Mouse (Mus musculus) layer of hippocampus, postnatal 10 days (tissue): Measurements from ENCODE around the gene Sat2. TPM values are rescaled to one million over a fixed set of nuclear protein-coding genes. Genes with fewer than 3 reads are reported as not detected.

Experiments used
- DNase-seq, 2 experiments: peaks; one replicate each; pipeline ENCODE4 v3.0.0; 2021; ENCODE audit warnings: low spot score in 2 of 2
- long read RNA-seq: library from polyadenylated mRNA; stranded (forward); transcript quantifications from one replicate; pipeline ENCODE4 v2.0.0, GENCODE M21; 2023
- total RNA-seq, 2 experiments: library from RNA; stranded (reverse); gene quantifications; 2 replicates each; pipeline ENCODE4 v1.2.3; 2021

Gene Sat2
- total RNA-seq, result 10 to 100 TPM; 15.0 to 17.1 TPM
- long read RNA-seq, transcript Sat2-203 (4 exons, 1,016 nt), result major isoform, 5 of 26 reads
- long read RNA-seq, transcript Sat2-202 (6 exons, 968 nt), result major isoform, 5 of 26 reads
- long read RNA-seq, partial matches to known transcripts, result 11 of 26 reads
- long read RNA-seq, other reads (novel, unspliced or antisense), result 5 of 26 reads

GRCm38 (mm10) chr11:69621571-69622268 lies at the start of gene Sat2:
TSS of gene Sat2 (plus strand) at chr11:69622024.
- peak; percentile 65 to 69 for DNase-seq

DNA sequence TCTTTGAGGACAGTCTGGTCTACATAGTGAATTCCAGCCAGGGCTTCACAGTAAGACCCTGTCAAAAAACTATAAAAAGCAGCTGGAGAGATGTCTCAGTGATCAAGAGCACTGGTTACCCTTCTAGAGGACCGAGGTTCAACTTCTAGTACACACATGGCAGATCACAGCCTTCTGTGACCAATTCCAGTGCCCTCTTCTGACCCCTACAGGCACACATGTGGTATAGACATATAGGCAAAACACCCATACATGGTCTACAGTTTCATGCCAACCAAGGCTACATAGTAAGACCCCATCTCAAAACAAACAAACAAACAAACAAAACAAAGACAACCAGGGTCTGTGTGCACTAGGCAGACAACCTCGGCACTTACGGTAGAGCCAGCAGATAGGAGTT lies 46.6 kb upstream of the Sat2 start:
- no peak for DNase-seq

DNA sequence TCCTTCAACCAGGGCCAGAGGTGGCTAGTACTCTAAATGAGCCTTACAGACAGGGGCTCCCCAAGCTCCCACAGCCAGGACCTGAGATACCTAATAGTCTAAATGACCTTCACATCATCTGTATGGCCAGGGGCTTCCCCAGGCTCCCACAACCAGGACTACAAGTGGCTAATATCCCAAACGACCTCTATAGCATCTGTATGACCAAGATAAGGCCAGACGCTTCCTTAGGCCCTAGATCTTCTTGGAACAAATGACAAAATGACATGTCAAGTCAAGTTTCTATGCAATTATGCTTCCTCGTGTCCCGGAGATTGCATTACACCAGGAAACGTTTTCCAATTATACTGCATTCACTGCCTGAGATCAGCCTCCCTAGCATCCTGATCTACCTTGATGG lies 45.5 kb upstream of the Sat2 start:
- DNase-seq, result no peak

GRCm38 (mm10) chr11:69578301-69578700 lies 43.5 kb upstream of the Sat2 start:
- no peak for DNase-seq

- peak; percentile 98 for DNase-seq
Measured at GRCm38 (mm10) chr11:69579128-69580017, 42.5 kb upstream of the Sat2 start.

- peak; percentile 78 to 87 for DNase-seq
Measured at GRCm38 (mm10) chr11:69580091-69580514, 41.7 kb upstream of the Sat2 start, which contains the start of the genes Wrap53 and Trp53. TSS of gene Wrap53 (minus strand) at chr11:69580255. TSS of gene Trp53 (plus strand) at chr11:69580359.

- peak in 1 of 2 experiments; percentile 32 for DNase-seq
Measured at GRCm38 (mm10) chr11:69580572-69581146, 41.2 kb upstream of the Sat2 start.

DNA sequence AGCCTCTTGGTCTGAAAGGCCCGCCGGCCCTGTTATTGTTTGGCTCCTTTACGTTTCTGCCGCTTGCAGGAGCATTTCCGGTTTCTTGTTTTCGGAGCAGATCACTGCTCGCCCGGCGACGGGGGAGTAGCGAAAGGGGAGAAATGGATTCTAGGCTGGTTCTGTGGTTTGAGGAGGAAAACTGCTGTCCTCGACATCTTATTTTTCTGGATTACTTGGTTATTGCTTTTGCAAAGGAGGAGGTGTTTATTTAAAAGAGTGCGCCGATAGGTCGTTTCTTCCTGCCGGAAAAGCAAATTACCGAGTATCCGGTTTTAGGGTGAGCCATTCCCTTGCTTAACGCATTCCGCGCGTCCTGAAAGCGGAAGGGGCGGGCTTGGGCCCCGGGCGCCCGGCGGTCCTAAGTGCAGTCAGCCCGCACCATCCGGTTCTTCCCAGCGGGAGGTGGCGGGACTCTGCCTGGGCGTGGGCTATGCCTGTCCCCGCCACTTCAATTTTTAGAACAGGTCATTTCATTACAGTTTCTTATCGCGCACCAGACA lies 40.6 kb upstream of the Sat2 start:
- DNase-seq, result peak; percentile 83 to 88

DNA sequence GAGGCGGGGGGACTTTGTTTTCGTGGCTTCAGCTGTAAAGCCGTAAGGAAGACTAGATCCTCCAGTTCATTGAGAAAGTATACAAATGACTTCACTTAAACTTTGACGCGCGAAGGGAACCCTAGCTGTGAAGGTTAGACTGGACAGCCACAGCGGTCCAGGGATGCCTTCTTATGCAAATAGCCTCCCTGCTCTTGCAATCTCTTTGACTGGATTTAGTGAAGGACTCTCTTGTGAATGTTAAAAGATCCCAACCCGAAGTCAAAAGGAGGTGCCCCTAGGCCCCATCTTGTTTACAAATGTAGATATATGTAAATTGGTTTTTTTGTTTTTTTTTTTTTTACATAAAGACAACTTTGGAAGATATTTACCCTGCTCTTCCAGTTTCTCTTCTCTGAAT lies 40.0 kb upstream of the Sat2 start:
- no peak for DNase-seq

GRCm38 (mm10) chr11:69582230-69582805 lies 39.5 kb upstream of the Sat2 start:
- no peak for DNase-seq

DNA sequence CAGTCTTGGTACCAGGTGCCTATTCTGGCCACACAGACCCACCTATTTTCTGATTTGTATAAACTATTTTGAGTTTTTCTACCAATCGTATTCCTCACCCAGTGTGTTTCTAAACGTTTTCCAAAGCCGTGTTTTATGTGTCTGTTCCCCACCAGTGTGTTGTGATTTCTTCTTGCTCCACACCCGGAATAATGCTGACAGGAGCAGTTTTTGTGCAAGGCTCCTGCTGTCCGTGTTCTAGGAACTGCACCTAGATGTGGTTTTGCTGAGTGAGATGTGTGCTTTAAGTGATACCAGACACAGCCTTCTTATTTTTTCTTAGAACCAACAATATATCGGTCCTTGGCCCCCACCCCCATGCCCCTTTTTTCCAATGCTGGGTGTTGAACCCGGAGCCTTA lies 37.8 kb upstream of the Sat2 start:
- DNase-seq, result no peak

- no peak for DNase-seq
Measured at GRCm38 (mm10) chr11:69584937-69585336, 36.9 kb upstream of the Sat2 start.

DNA sequence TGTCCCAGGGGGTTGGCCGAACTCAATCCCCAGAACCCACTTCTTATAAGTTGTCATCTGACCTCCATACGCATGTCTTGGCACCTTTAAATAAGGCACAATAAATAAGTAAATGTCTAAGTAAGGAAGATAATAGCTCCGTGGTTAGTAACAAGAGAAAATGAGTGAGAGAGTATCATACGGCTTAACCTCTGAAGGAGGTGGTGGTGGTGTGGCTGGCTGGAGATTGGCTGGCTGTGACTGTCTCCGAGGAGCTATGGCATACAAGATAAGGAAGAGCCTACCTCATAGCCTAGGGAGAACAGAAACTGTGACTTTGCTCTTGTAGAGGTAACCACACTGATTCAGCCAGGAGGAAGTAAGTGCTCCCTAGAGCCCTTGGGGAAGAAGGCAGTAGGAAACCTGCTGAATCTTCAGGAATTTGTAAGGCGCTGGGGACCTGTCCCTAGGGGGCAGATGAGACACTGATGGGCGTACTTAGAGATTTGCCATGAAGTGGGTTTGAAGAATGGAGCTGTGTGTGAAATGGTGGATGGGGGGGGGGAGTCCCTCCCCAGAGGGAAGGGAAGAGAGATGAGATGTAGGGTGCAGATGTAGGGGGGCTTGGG lies 36.0 kb upstream of the Sat2 start:
- DNase-seq, result no peak

- DNase-seq, result no peak
Measured at GRCm38 (mm10) chr11:69589207-69589834, 32.5 kb upstream of the Sat2 start.

DNA sequence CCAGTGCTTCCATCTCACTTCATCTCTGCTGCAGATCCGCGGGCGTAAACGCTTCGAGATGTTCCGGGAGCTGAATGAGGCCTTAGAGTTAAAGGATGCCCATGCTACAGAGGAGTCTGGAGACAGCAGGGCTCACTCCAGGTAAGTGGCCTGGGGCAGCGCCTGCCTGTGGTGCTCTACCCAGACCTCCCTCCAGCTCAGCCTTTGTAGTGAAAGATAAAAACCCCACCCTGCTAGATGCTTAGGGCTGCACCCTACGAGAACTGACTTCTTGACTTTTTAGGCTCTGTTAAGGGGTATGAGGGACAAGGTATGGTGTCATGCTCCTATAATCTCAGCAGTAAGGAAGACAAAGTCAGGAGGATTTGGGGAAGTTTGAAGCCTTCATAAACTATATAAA lies 31.2 kb upstream of the Sat2 start:
- no peak for DNase-seq

DNA sequence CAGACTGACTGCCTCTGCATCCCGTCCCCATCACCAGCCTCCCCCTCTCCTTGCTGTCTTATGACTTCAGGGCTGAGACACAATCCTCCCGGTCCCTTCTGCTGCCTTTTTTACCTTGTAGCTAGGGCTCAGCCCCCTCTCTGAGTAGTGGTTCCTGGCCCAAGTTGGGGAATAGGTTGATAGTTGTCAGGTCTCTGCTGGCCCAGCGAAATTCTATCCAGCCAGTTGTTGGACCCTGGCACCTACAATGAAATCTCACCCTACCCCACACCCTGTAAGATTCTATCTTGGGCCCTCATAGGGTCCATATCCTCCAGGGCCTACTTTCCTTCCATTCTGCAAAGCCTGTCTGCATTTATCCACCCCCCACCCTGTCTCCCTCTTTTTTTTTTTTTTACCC lies 30.4 kb upstream of the Sat2 start:
- DNase-seq, result no peak

- DNase-seq, result peak; percentile 84 to 89
Measured at GRCm38 (mm10) chr11:69591899-69592637, 29.8 kb upstream of the Sat2 start.

DNA sequence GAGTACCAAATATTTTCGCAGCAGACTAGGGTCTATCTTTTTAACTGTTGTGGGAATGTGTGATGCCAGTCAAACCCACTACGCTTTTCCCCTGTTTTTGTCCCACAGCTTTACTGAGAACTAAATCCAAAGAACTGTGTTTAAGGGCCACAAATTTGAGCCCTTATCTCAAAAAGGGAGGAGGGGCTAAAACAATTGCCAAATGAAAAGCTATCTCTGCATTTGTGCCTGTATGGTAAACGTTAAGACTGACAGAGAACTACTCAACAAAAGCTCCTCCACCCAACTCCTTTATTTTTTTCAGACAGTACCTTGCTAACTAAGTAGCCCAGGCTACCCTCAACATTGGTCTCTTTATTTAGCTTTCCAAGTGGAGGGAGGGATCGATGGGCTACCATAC lies 29.0 kb upstream of the Sat2 start:
- DNase-seq, result no peak

DNA sequence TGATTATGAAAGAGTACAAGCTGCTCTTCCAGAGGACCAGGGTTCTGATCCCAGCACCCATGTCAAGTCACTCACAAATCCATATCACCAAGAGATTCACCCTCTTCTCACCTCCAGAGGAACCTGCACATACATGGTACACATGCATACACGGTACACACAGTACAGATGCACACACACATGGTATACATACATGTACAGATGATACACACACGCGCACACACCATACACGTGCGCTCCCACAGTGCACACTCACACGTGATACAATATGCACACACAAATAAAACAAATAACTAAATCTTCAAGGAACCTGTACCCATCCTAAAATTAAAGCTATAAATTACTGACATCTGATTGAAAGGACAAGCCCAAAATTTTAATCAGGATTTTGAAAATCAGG lies 27.0 kb upstream of the Sat2 start:
- DNase-seq, result no peak
